Mouse (Mus musculus) heart, embryonic 14.5 days (tissue): Measurements from ENCODE around the gene Gtf2h4. TPM values are rescaled to one million over a fixed set of nuclear protein-coding genes. Genes with fewer than 3 reads are reported as not detected.
A peak's percentile ranks its signal among the peaks of the same experiment; 100 is the strongest.

Experiments
- ATAC-seq: fragments of 200-750 bp; cut with Nextera tagmentation; 2 replicates; pipeline ENCODE4 v1.8.0; 2017; ENCODE audit warnings: low read depth, moderate TSS enrichment; ENCODE audit not compliant: insufficient number of reproducible peaks, insufficient read depth, low FRiP score
- H3K27ac ChIP-seq, 2 experiments: fragments of 200-500 bp in 1 of 2; fragments of 300-500 bp in 1 of 2; sonication (generic) in 1 of 2; replicated peaks in 1 of 2; 2 replicates each; pipeline ENCODE4 v1.5.1; 2012 to 2014; ENCODE audit warnings: low read depth in 2 of 2, low read length in 2 of 2, control low read depth in 1 of 2, mild to moderate bottlenecking in 1 of 2, mixed read lengths in 1 of 2; ENCODE audit not compliant: control insufficient read depth in 1 of 2, insufficient read depth in 1 of 2
- H3K27me3 ChIP-seq: fragments of 300-500 bp; sonication (generic); 2 replicates; pipeline ENCODE4 v1.6.1; 2014; ENCODE audit warnings: mild to moderate bottlenecking, low read length, control low read depth; ENCODE audit not compliant: control insufficient read depth, insufficient read depth
- H3K36me3 ChIP-seq: fragments of 300-500 bp; sonication (generic); 2 replicates; pipeline ENCODE4 v1.6.1; 2014; ENCODE audit warnings: mild to moderate bottlenecking, control low read depth, low read length, mixed read lengths; ENCODE audit not compliant: control insufficient read depth, insufficient read depth
- H3K4me1 ChIP-seq, 2 experiments: fragments of 200-500 bp in 1 of 2; fragments of 300-500 bp in 1 of 2; sonication (generic) in 1 of 2; 2 replicates each; pipeline ENCODE4 v1.6.1; 2012 to 2014; ENCODE audit warnings: low read length in 2 of 2, control low read depth in 1 of 2, mixed read lengths in 1 of 2; ENCODE audit not compliant: control insufficient read depth in 2 of 2, insufficient read depth in 2 of 2
- H3K4me2 ChIP-seq: fragments of 300-500 bp; sonication (generic); 2 replicates; pipeline ENCODE4 v1.6.1; 2014; ENCODE audit warnings: mild to moderate bottlenecking, low read length
- H3K4me3 ChIP-seq, 2 experiments: fragments of 200-500 bp in 1 of 2; fragments of 300-500 bp in 1 of 2; sonication (generic) in 1 of 2; 2 replicates each; pipeline ENCODE4 v1.5.1; 2012 to 2014; ENCODE audit warnings: low read length in 2 of 2, mild to moderate bottlenecking in 2 of 2, control low read depth in 1 of 2, low read depth in 1 of 2, moderate library complexity in 1 of 2; ENCODE audit not compliant: control insufficient read depth in 1 of 2, insufficient read depth in 1 of 2
- H3K9ac ChIP-seq: fragments of 300-500 bp; sonication (generic); 2 replicates; pipeline ENCODE4 v1.6.1; 2014; ENCODE audit warnings: mild to moderate bottlenecking, low read length
- H3K9me3 ChIP-seq: fragments of 300-500 bp; sonication (generic); 2 replicates; pipeline ENCODE4 v1.6.1; 2016; ENCODE audit warnings: low read length, control low read depth; ENCODE audit not compliant: control insufficient read depth
- WGBS: fragments of 180-500 bp; shearing (Covaris S2); extraction: QIAGEN DNeasy Blood & Tissue Kit; methylation state at CpG from one replicate; pipeline ENCODE4 v1.1.7; 2014; 5-methylcytosine and 5-hydroxymethylcytosine counted together
- polyA plus RNA-seq: library from polyadenylated mRNA; unstranded; fragments of >200 nt; fragmentation: Nextera tagmentation; extraction: Ambion mirVana; gene quantifications from 2 replicates; pipeline ENCODE4 v1.2.1, GENCODE M21; 2014

Gene Gtf2h4
- polyA plus RNA-seq, 1 experiment from 2014 or later: 23.8 TPM

- peak; percentile 17 for ATAC-seq
- Histone ChIP-seq H3K27ac (peak overlapping the region; percentile 74 to 80), H3K36me3 (peaks cover 48% of the 10 kb centered on the region), H3K4me2 (peak overlapping the region; percentile 94), H3K9me3 (no peaks in the 10 kb centered on the region), H3K4me1 (peaks cover 2 to 8% of the 10 kb centered on the region in 2 experiments; a peak in 3 of 4 replicates), H3K27me3 (no peaks in the 10 kb centered on the region), H3K9ac (peak overlapping the region; percentile 91), H3K4me3 (peak overlapping the region; percentile 77 to 89)
- 6% methylated on average over 13 of the region's 13 CpGs for WGBS
Observed at GRCm38 (mm10) chr17:35666851-35667256, 6.7 kb downstream of the Gtf2h4 start.

GRCm38 (mm10) chr17:35665957-35666515 lies 7.5 kb downstream of the Gtf2h4 start:
- no peak overlapping the region for H3K9ac ChIP-seq
- ATAC-seq: no peak
- H3K27me3 ChIP-seq: no peaks in the 10 kb centered on the region
- H3K27ac ChIP-seq: no peak overlapping the region
- WGBS: 77% methylated on average over 17 of the region's 17 CpGs
- peak overlapping the region; percentile 94; the same call in 1 of the 2 replicates for H3K4me2 ChIP-seq
- no peak overlapping the region for H3K4me3 ChIP-seq
- H3K9me3 ChIP-seq: no peaks in the 10 kb centered on the region
- peaks cover 51% of the 10 kb centered on the region for H3K36me3 ChIP-seq
- peaks cover 2 to 8% of the 10 kb centered on the region in 2 experiments; a peak in 3 of 4 replicates for H3K4me1 ChIP-seq

- 84% methylated on average over 2 of the region's 2 CpGs for WGBS
- H3K9me3 ChIP-seq: no peaks in the 10 kb centered on the region
- H3K27ac ChIP-seq: no peak overlapping the region
- no peak overlapping the region for H3K4me3 ChIP-seq
- no peak for ATAC-seq
- H3K9ac ChIP-seq: no peak overlapping the region
- H3K27me3 ChIP-seq: no peaks in the 10 kb centered on the region
- no peak overlapping the region for H3K4me2 ChIP-seq
- peaks cover 29% of the 10 kb centered on the region for H3K36me3 ChIP-seq
- H3K4me1 ChIP-seq: no peaks in the 10 kb centered on the region
Observed at GRCm38 (mm10) chr17:35653086-35653485, 20.5 kb downstream of the Gtf2h4 start.

GRCm38 (mm10) chr17:35649429-35649828 lies 24.1 kb downstream of the Gtf2h4 start:
- Histone ChIP-seq H3K36me3 (no peaks in the 10 kb centered on the region), H3K9ac (no peak overlapping the region), H3K4me1 (no peaks in the 10 kb centered on the region), H3K4me2 (no peak overlapping the region), H3K27me3 (peaks cover 4% of the 10 kb centered on the region; the same call in 1 of the 2 replicates), H3K9me3 (no peaks in the 10 kb centered on the region), H3K4me3 (no peak overlapping the region), H3K27ac (no peak overlapping the region)
- no peak for ATAC-seq
- WGBS: 66% methylated on average over 2 of the region's 2 CpGs

- Histone ChIP-seq H3K9me3 (no peaks in the 10 kb centered on the region), H3K4me3 (no peak within 1 kb of the TSS), H3K36me3 (no peaks in the 10 kb centered on the region), H3K4me1 (peaks cover 0 to 7% of the 10 kb centered on the region in 2 experiments; a peak in 2 of 4 replicates), H3K27ac (no peak within 1 kb of the TSS), H3K27me3 (peaks cover 16% of the 10 kb centered on the region), H3K4me2 (no peak within 1 kb of the TSS), H3K9ac (no peak within 1 kb of the TSS)
- ATAC-seq: no peak
- 69% methylated on average over 13 of the region's 13 CpGs for WGBS
Observed at GRCm38 (mm10) chr17:35643609-35644236, 29.8 kb downstream of the Gtf2h4 start, which contains the start of gene Mucl3. Gene Mucl3, minus strand, starts transcription at chr17:35643695.

DNA sequence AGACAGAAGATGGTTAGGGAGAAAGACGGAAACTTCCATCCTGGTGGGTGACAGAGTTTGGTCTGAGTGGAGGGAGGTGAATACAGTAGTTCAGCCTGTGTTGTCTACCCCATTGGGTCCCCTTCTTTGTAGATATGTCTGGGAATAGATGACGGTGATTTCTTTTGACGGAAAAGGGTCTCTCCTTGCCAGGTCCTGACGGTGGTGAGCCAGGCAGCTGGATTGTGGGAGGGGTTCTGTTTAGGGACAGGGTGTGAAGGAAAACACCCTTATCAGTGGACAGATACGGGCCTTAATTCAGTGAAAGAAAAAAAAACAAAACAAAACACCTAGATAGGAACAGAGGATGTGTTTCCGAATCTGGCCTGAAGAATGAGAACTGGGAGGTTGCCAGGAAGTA lies 34.2 kb downstream of the Gtf2h4 start:
- H3K27me3 ChIP-seq: peaks cover 12% of the 10 kb centered on the region
- H3K27ac ChIP-seq: peak overlapping the region; percentile 62
- WGBS: 29% methylated on average over 6 of the region's 6 CpGs
- no peak for ATAC-seq
- H3K4me1 ChIP-seq: peaks cover 3 to 12% of the 10 kb centered on the region in 2 experiments
- peak overlapping the region in 1 of 2 experiments; percentile 10; a peak in 1 of 4 replicates for H3K4me3 ChIP-seq
- H3K4me2 ChIP-seq: peak overlapping the region; percentile 57
- H3K9ac ChIP-seq: no peak overlapping the region; the same call in 1 of the 2 replicates
- H3K36me3 ChIP-seq: no peaks in the 10 kb centered on the region
- no peaks in the 10 kb centered on the region for H3K9me3 ChIP-seq

DNA sequence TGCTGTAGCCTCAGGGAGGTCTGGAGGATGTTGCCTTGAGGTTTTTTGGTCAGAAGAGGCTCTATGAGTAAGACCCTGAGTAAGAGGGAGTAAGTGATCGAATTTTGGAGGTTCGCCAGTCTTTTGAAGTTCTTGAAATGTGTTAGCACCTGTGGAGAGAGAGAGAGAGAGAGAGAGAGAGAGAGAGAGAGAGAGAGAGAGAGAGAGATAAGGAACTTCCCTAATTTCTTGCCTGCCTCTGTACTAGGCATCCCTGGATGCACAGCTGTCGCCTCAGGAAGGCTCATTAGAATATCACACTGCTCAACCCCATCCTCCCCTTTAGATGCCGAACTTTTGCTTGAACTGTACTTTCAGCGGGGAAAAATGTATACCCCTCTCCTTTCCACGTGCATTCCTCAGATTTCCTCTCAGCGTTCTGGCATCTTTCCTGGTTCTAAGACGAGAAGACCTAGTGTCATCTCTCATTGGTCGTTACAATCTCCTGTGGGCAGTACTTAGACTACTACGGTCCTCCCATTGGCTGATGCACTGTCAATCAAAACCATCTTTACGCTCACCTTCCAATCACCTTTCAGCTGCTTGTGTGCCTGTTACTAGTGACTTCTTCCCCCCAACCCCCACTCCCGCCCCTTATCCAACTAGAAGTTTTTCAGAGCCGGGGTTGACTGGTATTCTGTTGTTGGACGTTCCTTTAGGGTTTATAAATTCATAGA lies 34.9 kb downstream of the Gtf2h4 start:
- no peak overlapping the region for H3K9ac ChIP-seq
- peak overlapping the region; percentile 62; a peak in 3 of 4 replicates for H3K27ac ChIP-seq
- peaks cover 6 to 12% of the 10 kb centered on the region in 2 experiments for H3K4me1 ChIP-seq
- WGBS: 13% methylated on average over 14 of the region's 14 CpGs
- peaks cover 5% of the 10 kb centered on the region for H3K27me3 ChIP-seq
- no peaks in the 10 kb centered on the region for H3K9me3 ChIP-seq
- H3K36me3 ChIP-seq: no peaks in the 10 kb centered on the region
- peak overlapping the region in 1 of 2 experiments; percentile 17; a peak in 1 of 4 replicates for H3K4me3 ChIP-seq
- ATAC-seq: peak; percentile 85
- H3K4me2 ChIP-seq: peak overlapping the region; percentile 57
